Mouse (Mus musculus) left cerebral cortex, adult 2 months (tissue): ENCODE data around the gene Msh2. TPM values are rescaled to one million over a fixed set of nuclear protein-coding genes. Genes with fewer than 3 reads are reported as not detected.
"Not testable (repeated sequence)": the region's sequence is repeated elsewhere in the genome, so short reads cannot be mapped to it uniquely, and the experiment has no call there.

ENCODE experiments used
- DNase-seq, 2 experiments: peaks; one replicate each; pipeline ENCODE4 v3.0.0; 2021 to 2022; ENCODE audit warnings: low spot score in 2 of 2, mixed read lengths in 1 of 2; ENCODE audit errors: extremely low spot score in 1 of 2
- H3K27ac ChIP-seq: fragments of 200-600 bp; 2 replicates; pipeline ENCODE4 v1.8.1; 2022
- H3K4me3 ChIP-seq: fragments of 200-600 bp; 2 replicates; pipeline ENCODE4 v1.8.1; 2022
- CTCF ChIP-seq: fragments of 200-600 bp; IDR thresholded peaks from 2 replicates; pipeline ENCODE4 v1.8.1; 2022; ENCODE audit warnings: antibody characterized with exemption, mild to moderate bottlenecking, moderate library complexity
- intact Hi-C: fragments of 180-260 bp; cut with DNase I; formaldehyde crosslinking; loops from one replicate; pipeline ENCODE4 v1.15.1; 2025
- total RNA-seq, 2 experiments: library from RNA; stranded (reverse); gene quantifications; 2 replicates each; pipeline ENCODE4 v1.2.3; 2021

The Msh2 gene
- total RNA-seq, 2 experiments from 2014 or later, result 29.9 to 40.3 TPM

DNA sequence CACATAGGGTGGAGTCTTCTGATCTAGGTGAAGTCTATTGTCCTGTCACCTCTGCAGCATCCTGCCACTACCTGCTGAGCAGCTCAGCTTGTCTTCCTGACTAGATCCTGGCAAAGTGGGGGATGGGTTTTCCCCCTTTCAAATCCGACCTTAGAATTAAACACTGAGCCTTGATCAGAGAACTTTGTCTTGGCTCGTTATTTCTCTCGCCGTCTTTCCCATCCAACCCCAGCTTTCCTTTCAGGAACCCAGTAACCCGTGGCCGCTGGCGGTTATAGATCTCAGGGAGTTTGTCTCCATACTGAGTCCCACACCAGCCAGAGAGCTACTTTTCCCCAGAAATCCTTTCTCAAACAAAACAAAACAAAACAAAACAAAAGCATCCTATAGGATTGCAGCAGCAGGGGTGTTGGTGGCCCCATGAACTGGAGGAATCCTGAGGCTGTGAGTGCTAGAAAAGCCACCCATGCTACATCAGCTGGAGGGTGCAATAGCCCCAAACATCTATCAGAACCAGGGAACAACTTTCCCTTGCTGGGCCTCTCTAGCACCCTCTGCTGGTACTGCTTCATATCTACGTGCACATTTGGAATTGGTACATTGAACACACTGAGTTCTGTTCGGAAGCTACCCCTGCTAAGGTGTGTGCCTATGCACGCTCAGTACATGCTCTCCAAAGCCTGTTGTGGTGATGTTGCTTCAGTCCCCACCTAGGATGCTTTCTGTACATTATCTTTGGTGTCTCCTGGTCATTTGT lies 6.9 kb upstream of the Msh2 start:
- no peak overlapping the region for H3K27ac ChIP-seq
- peak; percentile 96 for TF ChIP-seq CTCF
- peak; percentile 44 to 64 for DNase-seq
- intact Hi-C loops, result loop anchor here (2.0 kb wide), 1 partner anchor 350 kb away; no protein-coding TSS in a partner anchor
- no peak overlapping the region for H3K4me3 ChIP-seq

DNA sequence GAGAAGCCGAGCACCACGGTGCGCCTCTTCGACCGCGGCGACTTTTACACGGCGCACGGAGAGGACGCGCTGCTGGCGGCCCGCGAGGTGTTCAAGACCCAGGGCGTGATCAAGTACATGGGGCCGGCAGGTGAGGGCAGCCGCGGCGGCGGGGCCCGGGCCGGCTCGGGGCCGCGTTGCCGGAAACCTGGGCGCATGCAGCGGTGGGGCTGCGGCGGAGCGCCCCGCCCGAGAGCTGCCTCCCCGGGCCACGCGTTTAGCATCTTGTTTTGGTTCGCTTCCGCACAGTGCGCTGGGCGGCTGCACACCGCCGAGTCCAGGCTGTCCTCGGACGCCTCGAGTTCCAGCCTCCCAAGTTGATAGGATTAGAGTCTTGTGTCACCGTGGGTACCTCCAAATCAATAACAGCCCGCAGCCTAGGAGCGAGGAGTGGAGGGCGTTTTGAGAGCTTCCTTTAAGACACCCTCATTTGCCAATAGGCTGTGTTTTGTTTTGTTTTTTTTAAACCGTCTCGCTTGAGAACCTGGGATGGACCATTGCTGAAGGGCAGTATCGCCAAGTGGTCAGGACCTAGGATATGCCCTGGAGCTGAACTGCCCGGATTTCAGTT lies 652 bp downstream of the Msh2 start:
- Histone ChIP-seq H3K27ac (peak overlapping the region; percentile 47), H3K4me3 (peak overlapping the region; percentile 87)
- no peak for TF ChIP-seq CTCF
- DNase-seq, result peak in 1 of 2 experiments; percentile 45
- intact Hi-C loops, result loop anchor here (5.0 to 10.0 kb wide), 2 partner anchors 125 to 228 kb away; partner anchors contain the start of genes Calm2 and Kcnk12

DNA sequence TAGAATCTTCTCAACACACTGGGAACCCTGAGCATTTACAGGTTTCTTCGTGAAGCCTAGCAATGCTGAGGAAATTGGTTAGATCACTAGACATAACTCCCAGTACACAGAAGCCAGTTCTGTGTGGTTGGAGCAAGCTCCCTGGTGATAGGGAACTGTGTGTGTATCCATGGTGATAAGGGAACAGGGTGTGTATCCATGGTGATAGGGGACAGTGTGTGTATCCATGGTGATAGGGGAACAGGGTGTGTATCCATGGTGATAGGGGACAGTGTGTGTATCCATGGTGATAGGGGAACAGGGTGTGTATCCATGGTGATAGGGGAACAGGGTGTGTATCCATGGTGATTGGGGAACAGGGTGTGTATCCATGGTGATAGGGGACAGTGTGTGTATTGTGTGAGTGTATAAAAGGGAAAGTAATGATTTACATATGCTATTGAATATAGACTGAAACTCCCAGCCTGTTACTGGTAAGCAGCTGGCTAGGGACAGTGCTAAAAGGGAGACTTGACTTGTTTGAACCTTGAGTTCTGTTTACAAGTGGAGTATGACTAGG lies 4.9 kb downstream of the Msh2 start:
- H3K27ac ChIP-seq, H3K4me3 ChIP-seq, DNase-seq: not testable (repeated sequence)
- intact Hi-C loops, result loop anchor here (10.0 kb wide), 1 partner anchor 232 kb away; the partner anchor contains the start of gene Calm2

DNA sequence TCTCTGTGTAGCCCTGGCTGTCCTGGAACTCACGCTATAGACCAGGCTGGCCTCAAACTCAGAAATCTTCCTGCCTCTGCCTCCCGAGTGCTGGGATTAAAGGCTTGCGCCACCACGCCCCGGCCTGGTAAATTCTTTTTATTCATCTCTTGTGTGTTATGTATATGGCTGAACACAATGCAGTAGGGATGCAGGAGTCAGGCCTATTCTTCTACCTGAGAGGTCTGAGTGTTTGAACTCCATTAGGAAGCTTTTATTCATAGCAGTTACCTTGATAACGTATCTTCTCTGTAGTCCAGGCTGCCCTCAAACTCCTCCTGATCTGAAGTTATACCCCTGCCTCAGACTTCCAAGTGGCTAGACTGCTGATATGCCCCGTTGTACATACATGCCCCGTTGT lies 5.5 kb downstream of the Msh2 start:
- intact Hi-C loops, result loop anchor here (10.0 kb wide), 1 partner anchor 233 kb away; the partner anchor contains the start of gene Calm2
- Histone ChIP-seq H3K27ac (no peak overlapping the region), H3K4me3 (no peak overlapping the region)
- DNase-seq, result no peak
- no peak for TF ChIP-seq CTCF

DNA sequence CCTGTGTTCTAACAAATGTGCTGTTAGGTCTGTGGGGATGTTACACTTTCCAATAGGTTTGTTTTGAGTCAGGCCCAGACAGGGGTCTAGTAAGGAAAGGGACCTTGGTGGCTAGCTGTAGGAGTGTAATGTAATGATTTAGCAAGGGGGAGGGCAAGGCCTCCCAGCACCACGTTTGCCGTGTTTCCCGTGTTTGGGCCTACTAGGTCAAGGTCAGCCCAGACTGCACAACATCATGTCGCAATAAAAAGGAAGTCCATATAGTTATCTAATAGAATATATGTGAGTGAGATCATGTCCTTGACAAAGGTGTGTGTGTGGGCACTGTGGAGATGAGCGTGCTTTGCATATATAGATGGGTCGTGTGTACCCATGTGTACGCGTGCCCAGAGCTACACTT lies 17.1 kb downstream of the Msh2 start:
- no peak for TF ChIP-seq CTCF
- DNase-seq, result no peak
- Histone ChIP-seq H3K27ac (no peak overlapping the region), H3K4me3 (no peak overlapping the region)
- intact Hi-C loops, result no loop called here

DNA sequence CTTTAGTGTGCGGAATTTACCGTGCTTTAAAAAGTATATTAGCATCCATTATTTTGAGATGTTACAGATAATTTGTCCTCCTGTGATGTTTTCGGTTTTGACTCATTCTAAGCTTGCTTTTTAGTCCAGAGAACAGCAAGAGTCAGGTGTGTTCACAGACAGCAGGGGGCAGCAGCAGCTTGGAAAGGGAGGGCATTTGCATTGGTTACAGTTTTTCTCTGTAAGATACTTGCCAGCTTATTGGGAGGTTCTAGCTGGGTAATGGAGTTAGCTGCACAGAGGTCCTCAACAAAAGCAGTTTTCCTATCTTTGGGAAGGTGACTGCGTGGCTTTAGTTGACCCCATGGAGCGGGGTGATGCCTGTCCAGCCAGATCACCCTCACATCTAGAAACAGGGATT lies 19.8 kb downstream of the Msh2 start:
- peak; percentile 81 for TF ChIP-seq CTCF
- Histone ChIP-seq H3K4me3 (no peak overlapping the region), H3K27ac (no peak overlapping the region)
- DNase-seq, result peak; percentile 54 to 74
- intact Hi-C loops, result loop anchor here (1.0 to 5.0 kb wide), 3 partner anchors 185 to 275 kb away; no protein-coding TSS in a partner anchor

DNA sequence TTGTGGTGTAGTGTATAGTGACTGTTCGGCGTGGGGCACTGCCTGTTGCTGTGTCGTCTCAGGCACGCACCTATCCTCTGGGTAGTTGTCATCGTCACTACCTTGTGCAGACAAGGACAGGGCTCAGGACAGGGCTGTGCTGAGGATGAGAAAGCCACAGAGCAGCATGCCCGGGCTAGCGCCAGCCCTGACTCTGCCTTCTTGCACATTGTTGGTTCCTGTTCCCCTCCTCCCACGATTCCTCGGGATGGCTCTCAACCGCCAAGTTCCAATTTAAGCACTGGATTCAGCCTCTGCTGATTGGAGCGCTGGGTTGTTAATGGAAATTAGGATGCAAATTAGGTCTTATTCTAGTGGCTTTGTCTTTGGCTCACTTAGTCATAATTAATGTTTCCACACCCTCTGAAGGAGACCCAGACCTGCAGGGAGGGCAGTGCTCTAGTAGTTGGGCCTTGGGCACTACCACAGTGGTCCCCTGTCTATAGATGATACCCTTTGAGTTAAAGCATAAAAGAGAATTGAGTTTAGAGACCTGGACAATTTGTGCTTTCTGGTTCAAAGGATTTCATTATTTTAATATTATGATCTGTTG lies 23.8 kb downstream of the Msh2 start:
- intact Hi-C loops, result no loop called here
- Histone ChIP-seq H3K27ac (no peak overlapping the region), H3K4me3 (no peak overlapping the region)
- no peak for TF ChIP-seq CTCF
- DNase-seq, result no peak

DNA sequence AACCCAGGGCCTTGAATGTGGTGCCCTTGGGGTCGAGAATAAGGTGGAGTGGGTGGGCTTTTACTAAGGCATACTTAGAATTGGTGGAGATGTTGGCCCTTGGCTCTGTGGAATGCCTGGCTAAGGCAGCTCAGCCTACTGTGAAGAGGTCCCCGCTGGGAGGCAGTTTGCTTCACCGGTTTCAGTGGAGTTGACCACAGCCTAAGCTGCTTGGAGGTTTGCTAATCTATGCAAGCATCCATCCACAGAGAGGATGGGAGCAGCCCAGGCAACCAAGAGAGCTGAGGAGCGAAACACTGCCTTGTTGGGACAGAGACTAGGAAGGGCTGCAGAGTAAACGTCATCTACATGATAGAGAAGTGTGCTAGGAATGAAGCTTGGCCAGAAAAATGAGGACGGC lies 24.7 kb downstream of the Msh2 start:
- DNase-seq, result no peak
- no peak overlapping the region for H3K27ac ChIP-seq
- intact Hi-C loops, result no loop called here
- TF ChIP-seq CTCF, result no peak
- no peak overlapping the region for H3K4me3 ChIP-seq

DNA sequence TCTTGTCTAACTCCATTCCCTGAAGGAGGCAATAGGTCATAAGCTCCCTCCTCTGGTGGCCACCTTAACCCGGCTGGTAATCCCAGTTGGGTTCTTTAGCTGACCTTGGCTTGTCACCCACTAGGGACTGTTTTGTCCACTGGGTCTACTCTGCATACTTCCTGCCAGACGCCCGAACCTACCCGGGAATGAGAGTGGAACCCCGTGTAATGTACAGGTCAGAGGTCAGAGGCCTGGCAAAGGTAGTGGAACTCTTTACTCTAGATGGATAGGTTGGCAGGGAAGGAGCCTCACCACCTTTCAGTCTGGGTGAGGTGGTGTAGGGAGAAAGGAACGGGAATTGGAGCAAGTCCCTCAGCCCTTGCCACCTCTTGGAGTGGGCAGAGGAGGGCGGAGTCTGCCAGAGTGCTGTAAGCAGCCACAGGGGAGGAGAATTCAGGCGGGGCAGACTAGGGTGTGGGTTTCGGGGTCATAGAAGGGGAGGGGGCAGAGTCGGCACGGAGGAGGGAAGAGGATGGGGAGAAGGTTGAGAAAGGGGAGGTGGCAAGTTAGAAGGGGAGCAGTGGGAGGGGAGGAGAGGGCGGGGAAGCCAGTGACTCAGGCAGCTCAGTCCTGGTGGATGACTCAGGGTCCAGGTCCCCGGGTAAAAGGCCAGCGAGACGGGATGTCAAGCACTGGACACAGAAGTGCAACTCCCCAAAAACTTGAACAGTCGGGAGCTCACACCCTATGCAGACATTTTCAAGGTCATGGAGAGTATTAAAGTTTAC lies 27.1 kb downstream of the Msh2 start:
- Histone ChIP-seq H3K27ac (no peak overlapping the region), H3K4me3 (no peak overlapping the region)
- no peak for DNase-seq
- TF ChIP-seq CTCF, result no peak
- intact Hi-C loops, result no loop called here

DNA sequence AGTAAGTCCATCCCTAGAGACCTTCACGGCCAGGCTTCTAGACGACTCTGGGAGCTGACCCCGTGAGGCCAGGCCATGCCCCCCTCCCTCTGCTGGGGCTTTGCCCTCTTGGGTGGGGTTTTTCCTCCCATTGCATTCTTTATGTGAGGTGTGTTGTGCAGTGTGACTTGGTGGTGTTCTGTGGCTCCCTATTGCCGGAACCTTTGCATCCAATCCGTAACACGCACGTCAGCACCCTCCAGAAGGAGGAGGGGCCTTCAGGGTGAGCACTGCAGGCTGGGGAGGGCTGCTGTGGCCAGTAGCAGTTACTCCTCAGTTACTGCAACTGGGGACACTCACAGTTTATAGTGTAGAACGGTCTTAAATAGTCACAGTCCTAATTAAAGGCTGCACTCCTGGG lies 28.0 kb downstream of the Msh2 start:
- Histone ChIP-seq H3K27ac (no peak overlapping the region), H3K4me3 (no peak overlapping the region)
- no peak for DNase-seq
- TF ChIP-seq CTCF, result no peak
- intact Hi-C loops, result no loop called here

DNA sequence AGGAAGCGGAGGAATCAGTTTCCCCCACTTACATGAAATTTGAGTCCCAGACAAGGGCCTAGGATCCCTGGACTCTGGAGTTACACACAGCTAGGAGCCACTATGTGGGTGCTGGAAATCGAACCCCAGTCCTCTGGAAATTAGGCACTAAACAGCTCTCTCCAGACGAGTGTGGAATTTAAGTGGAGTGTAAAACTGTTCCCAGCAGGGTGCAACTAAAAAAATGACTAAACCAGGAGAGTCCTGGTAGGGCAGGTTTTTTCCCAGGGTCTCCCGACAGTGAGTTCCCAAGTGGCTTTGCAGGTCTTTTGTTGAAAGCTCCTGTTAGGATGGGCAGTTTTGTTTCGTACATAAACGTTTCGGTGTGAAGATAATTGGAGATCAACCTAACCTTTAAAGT lies 52.6 kb downstream of the Msh2 start:
- Histone ChIP-seq H3K27ac (no peak overlapping the region), H3K4me3 (no peak overlapping the region)
- TF ChIP-seq CTCF, result no peak
- intact Hi-C loops, result loop anchor here (10.0 kb wide), 1 partner anchor 150 kb away; no protein-coding TSS in a partner anchor
- DNase-seq, result no peak
